Mouse (Mus musculus) left cerebral cortex, adult 2 months (tissue): ENCODE data around the gene Trim38. TPM values are rescaled to one million over a fixed set of nuclear protein-coding genes. Genes with fewer than 3 reads are reported as not detected.
"Not testable (repeated sequence)": the region's sequence is repeated elsewhere in the genome, so short reads cannot be mapped to it uniquely, and the experiment has no call there.

ENCODE experiments used
- DNase-seq, 2 experiments: peaks; one replicate each; pipeline ENCODE4 v3.0.0; 2021 to 2022; ENCODE audit warnings: low spot score in 2 of 2, mixed read lengths in 1 of 2; ENCODE audit errors: extremely low spot score in 1 of 2
- H3K27ac ChIP-seq: fragments of 200-600 bp; 2 replicates; pipeline ENCODE4 v1.8.1; 2022
- H3K4me3 ChIP-seq: fragments of 200-600 bp; 2 replicates; pipeline ENCODE4 v1.8.1; 2022
- CTCF ChIP-seq: fragments of 200-600 bp; IDR thresholded peaks from 2 replicates; pipeline ENCODE4 v1.8.1; 2022; ENCODE audit warnings: antibody characterized with exemption, mild to moderate bottlenecking, moderate library complexity
- intact Hi-C: fragments of 180-260 bp; cut with DNase I; formaldehyde crosslinking; loops from one replicate; pipeline ENCODE4 v1.15.1; 2025
- long read RNA-seq, 2 experiments: library from polyadenylated mRNA; stranded (forward); transcript quantifications; one replicate each; pipeline ENCODE4 v2.0.0; 2021; ENCODE audit warnings: borderline mapping rate in 2 of 2
- total RNA-seq, 2 experiments: library from RNA; stranded (reverse); gene quantifications; 2 replicates each; pipeline ENCODE4 v1.2.3; 2021

Trim38 gene
- not detected for total RNA-seq
- long read RNA-seq, experiment 1 = 0 reads
- long read RNA-seq, experiment 2 = 0 reads

DNA sequence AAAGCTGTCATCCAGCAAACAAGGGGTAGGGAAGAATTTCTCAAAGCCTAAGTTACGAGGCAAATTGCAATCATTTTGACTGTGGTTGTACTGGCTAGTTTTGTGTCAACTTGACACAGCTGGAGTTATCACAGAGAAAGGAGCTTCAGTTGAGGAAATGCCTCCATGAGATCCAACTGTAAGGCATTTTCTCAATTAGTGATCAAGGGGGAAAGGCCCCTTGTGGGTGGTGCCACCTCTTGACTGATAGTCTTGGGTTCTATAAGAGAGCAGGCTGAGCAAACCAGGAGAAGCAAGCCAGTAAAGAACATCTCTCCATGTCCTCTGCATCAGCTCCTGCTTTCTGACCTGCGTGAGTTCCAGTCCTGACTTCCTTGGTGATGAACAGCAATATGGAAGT, at the start of gene Trim38:
Gene Trim38, plus strand, starts transcription at position 301 of the 400 bp plus-strand sequence.
- H3K27ac ChIP-seq, H3K4me3 ChIP-seq, DNase-seq, intact Hi-C loops: not testable (repeated sequence)

DNA sequence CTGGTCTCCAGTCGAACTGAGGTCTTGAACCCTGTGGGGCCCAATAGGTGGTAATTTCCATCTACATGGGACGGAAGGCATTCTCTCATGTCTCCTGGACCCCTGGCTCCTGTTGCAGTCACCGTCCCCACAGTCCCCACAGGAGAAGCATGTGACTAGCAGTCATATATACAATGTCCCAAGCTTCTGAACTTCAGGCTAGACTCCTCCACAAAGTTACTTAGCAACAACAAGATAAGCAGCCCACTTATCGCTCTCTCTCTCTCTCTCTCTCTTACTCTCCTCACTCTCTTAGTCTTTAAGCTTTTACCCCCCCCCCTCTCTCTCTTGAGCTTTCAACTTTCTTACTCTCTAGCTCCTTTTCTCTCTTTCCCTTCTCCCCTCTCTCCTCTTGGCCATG, 45.5 kb upstream of the Trim38 start:
- Histone ChIP-seq H3K27ac (no peak overlapping the region), H3K4me3 (no peak overlapping the region)
- intact Hi-C loops = no loop called here
- TF ChIP-seq CTCF = no peak
- no peak for DNase-seq

DNA sequence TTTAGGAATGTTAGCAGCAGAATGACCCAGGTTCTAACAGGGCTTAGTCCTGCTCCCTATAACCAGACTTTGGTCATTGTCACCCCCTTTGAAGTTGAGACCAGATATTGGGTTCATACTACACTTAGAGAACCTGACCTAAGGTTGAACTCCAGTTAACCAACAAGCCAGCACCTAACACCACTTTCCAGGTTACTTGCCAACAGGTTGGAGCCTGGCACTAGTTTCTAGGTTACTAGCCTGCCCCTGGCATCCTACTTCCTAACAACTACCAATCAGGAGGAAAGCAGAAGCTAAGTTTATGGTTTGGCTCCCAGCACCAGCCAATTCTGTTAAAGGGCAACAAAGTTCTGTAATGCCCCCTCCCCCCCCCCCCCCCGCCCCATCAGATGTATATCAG, 44.5 kb upstream of the Trim38 start:
- DNase-seq = no peak
- TF ChIP-seq CTCF = no peak
- H3K27ac ChIP-seq = no peak overlapping the region
- intact Hi-C loops = no loop called here
- H3K4me3 ChIP-seq = no peak overlapping the region

DNA sequence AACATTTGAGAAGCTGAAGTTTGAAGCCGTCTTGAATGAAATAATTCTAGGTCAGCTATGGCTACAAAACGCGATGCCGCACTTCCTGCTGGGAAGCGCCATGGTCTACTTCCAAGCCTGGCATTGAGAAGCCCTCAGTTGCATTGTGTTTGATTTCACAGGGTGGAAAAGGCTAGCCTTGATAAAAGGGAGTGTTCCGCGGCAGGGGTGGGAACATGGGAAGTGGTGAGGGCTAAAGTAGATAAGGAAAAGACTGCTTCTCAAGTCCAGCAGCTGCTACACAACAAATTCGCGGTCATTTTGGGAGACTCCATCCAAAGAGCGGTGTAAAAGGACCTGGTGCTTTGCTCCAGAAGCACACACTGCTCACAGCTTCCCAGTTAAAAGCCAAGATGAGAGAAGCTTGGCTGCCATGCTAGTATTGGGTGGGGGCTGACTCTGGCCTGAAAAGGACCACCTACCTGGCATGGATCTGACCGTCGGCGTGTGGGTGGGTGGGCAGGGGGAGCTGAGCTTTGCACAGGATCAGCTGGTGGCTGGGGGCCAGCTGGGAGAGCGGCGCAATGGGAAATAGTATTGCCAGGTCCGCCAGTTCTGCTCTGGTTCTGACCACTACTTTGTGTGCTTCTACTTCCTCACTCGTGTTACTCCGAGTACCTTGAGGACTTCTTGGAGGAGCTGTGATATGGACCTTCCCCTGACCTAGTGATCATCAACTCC, 41.1 kb upstream of the Trim38 start:
- no peak overlapping the region for H3K27ac ChIP-seq
- no peak for DNase-seq
- TF ChIP-seq CTCF = no peak
- intact Hi-C loops = no loop called here
- no peak overlapping the region for H3K4me3 ChIP-seq

DNA sequence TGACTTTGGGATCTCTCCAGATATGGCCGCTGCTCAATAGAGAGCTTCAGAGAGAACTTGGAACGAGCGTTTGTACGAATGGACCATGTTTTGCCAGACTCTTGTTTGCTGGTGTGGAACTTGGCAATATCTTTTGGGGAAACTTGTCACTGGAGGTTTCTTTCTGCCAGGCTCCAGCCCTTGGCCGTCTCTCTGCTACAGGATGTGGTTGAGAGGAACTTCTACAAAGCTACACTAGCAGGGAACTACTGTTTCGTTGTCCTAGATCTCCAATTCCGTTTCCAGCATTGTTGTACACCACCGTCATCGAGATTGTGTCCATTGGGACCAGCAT, 40.6 kb upstream of the Trim38 start:
- intact Hi-C loops = no loop called here
- no peak for DNase-seq

DNA sequence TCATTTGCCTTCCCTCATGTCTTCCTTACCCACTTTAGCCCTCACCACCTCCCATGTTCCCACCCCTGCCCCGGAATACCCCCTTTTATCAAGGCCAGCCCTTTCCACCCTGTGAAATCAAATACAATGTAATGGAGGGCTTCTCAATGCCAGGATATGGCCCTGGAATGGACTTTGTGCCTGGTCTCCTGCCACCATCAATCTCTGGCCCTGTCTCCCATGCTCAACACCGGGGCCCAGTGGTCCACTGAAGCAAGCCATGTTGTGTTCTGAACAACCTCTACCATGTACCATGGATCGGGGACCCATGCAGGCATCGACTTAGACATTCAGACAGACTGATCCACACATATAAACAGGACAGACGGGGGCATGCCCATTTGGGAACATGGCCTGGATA, 40.0 kb upstream of the Trim38 start:
- no peak overlapping the region for H3K4me3 ChIP-seq

More for the DNA sequence above, 40.6 kb upstream of the Trim38 start:
- Histone ChIP-seq H3K4me3 (no peak overlapping the region), H3K27ac (no peak overlapping the region)
- no peak for TF ChIP-seq CTCF

DNA sequence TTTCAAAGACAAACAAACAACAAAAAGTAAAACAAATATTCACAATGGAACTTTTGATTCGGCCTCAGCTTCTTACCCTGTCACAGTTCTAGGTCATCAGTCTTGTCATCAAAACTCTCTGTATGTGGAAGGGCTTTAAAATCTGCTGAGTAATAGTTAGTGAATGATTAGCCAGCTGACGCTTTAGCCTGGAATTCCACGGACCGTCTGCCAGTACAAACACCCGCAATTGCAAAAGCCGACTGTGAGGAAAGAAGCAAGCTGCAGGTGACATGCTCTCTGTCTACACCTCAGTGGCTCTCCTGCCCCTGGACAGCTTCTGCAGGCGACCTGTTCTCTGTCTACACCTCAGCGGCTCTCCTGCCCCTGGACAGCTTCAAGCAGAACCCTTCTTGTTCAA, 39.2 kb upstream of the Trim38 start:
- Histone ChIP-seq H3K27ac (no peak overlapping the region), H3K4me3 (no peak overlapping the region)
- intact Hi-C loops = no loop called here
- DNase-seq = no peak
- no peak for TF ChIP-seq CTCF

More for the DNA sequence above, 40.0 kb upstream of the Trim38 start:
- no peak for DNase-seq
- no peak for TF ChIP-seq CTCF
- no peak overlapping the region for H3K27ac ChIP-seq
- intact Hi-C loops = no loop called here

DNA sequence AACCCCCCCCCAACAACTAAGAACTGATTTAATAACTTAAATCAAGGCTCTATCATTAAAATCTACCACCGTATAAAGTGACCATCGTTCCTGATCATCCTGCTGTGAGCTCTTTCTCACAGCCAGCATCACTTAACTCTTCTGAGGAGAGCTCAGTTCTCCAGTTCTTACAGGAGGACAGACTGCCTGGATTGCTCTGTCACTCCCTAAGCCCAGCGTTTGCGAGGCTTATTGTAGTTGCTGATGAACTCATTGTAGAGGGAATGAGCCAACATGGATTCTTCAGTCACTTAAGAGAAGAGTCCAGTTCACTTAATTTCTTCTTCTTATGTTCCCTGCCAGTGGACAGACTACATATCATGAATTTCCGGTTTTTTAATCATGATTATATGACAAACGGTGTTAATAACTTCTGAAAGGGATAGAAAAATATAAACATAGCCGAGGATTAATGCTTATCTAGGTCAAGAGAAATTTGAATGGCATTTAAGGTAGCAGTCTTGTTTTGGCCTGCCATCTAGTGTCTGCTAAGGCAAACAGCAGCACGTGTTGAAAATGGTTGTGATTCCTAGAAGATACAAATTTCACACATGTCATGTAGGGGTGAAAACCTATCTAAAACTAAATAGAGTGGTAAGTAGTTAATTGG, 37.4 kb upstream of the Trim38 start:
- Histone ChIP-seq H3K4me3 (no peak overlapping the region), H3K27ac (no peak overlapping the region)
- no peak for DNase-seq
- peak; percentile 86 for TF ChIP-seq CTCF
- intact Hi-C loops = loop anchor here (1.0 kb wide), 1 partner anchor 31 kb away; no protein-coding TSS in a partner anchor

DNA sequence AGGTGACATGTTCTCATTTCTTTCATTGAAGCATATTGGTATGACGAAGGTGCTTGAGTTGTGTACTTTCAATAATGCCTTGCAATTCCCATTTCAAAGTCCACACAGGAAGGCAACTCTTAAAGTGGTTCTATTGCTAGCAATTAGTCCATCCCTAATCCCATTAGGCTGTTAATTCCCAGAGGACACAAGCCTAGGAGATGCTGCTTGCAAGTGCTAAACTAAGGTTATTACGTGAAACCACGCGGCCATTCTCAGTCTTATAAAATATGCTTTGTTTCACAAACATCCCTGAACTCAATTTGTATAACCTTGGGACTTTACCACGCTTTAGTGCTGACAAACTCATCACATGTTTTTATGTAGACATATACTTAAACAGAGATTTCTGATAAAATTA, 32.6 kb upstream of the Trim38 start:
- DNase-seq = no peak
- Histone ChIP-seq H3K4me3 (no peak overlapping the region), H3K27ac (no peak overlapping the region)
- no peak for TF ChIP-seq CTCF
- intact Hi-C loops = loop anchor here (5.0 kb wide), 2 partner anchors 115 to 1695 kb away; partner anchors contain the start of genes Hist1h1e, Hist1h2ag, Hist1h2be and Hist1h2bj

DNA sequence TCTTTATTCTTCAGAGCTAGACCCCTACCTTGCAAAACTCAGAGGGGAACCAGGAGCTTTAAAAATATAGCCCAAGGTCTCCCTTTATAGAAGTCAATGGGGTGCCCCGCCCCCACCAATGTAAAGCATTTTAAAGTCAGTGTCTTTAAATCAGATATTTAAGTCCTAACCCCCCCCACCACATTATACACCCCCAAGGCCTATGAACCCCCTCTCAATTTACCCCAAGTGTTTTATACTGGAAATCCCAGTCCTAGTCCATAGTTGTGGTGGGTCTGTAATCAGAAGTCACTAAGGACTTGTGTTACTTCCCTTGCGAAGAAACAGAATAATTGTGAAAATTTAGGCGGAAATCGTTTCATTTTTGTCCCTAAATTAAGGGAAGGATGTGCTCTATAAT, 31.7 kb upstream of the Trim38 start:
- TF ChIP-seq CTCF = no peak
- H3K27ac ChIP-seq = peak overlapping the region; percentile 93
- peak overlapping the region; percentile 83 for H3K4me3 ChIP-seq
- intact Hi-C loops = loop anchor here (5.0 kb wide), 2 partner anchors 116 to 1696 kb away; partner anchors contain the start of genes Hist1h1e, Hist1h2ag, Hist1h2be and Hist1h2bj
- DNase-seq = no peak

DNA sequence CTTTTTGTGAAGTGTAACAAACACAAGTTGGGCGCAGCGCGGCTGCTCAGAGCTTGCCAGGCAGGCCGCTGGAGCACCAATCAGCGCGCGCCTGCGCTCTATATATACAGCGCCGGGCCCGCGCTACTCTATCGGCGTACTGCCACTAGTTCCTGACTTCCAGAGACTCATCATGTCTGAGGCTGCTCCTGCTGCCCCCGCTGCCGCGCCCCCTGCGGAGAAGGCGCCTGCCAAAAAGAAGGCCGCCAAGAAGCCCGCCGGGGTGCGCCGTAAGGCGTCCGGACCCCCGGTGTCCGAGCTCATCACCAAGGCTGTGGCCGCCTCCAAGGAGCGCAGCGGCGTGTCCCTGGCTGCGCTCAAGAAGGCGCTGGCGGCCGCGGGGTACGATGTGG, 31.0 kb upstream of the Trim38 start, which contains the start of gene Hist1h1c:
Gene Hist1h1c, plus strand, starts transcription at position 132 of the 392 bp plus-strand sequence.
- intact Hi-C loops = loop anchor here (5.0 kb wide), 2 partner anchors 116 to 1696 kb away; partner anchors contain the start of genes Hist1h1e, Hist1h2ag, Hist1h2be and Hist1h2bj
- DNase-seq = peak; percentile 85 to 87
- peak within 1 kb of the TSS; percentile 83 for H3K4me3 ChIP-seq
- TF ChIP-seq CTCF = no peak; the same call in 1 of the 2 replicates
- peak within 1 kb of the TSS; percentile 93 for H3K27ac ChIP-seq
